Mouse (Mus musculus) hindbrain, embryonic 12.5 days (tissue): ENCODE data around the gene Mlip. TPM values are rescaled to one million over a fixed set of nuclear protein-coding genes. Genes with fewer than 3 reads are reported as not detected.

Source experiments
- ATAC-seq: fragments of 200-750 bp; cut with Nextera tagmentation; 2 replicates; pipeline ENCODE4 v1.8.0; 2017; ENCODE audit warnings: moderate TSS enrichment; ENCODE audit not compliant: low FRiP score
- H3K27ac ChIP-seq: fragments of 300-500 bp; sonication (generic); 2 replicates; pipeline ENCODE4 v1.5.1; 2016; ENCODE audit warnings: mild to moderate bottlenecking
- H3K27me3 ChIP-seq: fragments of 300-500 bp; sonication (generic); 2 replicates; pipeline ENCODE4 v1.6.1; 2016; ENCODE audit warnings: mild to moderate bottlenecking
- H3K36me3 ChIP-seq: fragments of 300-500 bp; sonication (generic); 2 replicates; pipeline ENCODE4 v1.6.1; 2016; ENCODE audit warnings: mild to moderate bottlenecking
- H3K4me1 ChIP-seq: fragments of 300-500 bp; sonication (generic); 2 replicates; pipeline ENCODE4 v1.6.1; 2016
- H3K4me2 ChIP-seq: fragments of 300-500 bp; sonication (generic); replicated peaks from 2 replicates; pipeline ENCODE4 v1.6.1; 2016; ENCODE audit warnings: mild to moderate bottlenecking
- H3K4me3 ChIP-seq: fragments of 300-500 bp; sonication (generic); 2 replicates; pipeline ENCODE4 v1.5.1; 2016; ENCODE audit warnings: mild to moderate bottlenecking
- H3K9ac ChIP-seq: fragments of 300-500 bp; sonication (generic); 2 replicates; pipeline ENCODE4 v1.6.1; 2016; ENCODE audit warnings: mild to moderate bottlenecking, moderate library complexity
- H3K9me3 ChIP-seq: fragments of 300-500 bp; sonication (generic); replicated peaks from 2 replicates; pipeline ENCODE4 v1.6.1; 2016; ENCODE audit warnings: mild to moderate bottlenecking
- WGBS: fragments of 180-500 bp; shearing (Covaris S2); methylation state at CpG from one replicate; pipeline ENCODE4 v1.1.7; 2016; 5-methylcytosine and 5-hydroxymethylcytosine counted together
- polyA plus RNA-seq: library from polyadenylated mRNA; unstranded; fragments of >200 nt; fragmentation: Nextera tagmentation; extraction: Ambion mirVana; gene quantifications from 2 replicates; pipeline ENCODE4 v1.2.1, GENCODE M21; 2016

Gene Mlip
- polyA plus RNA-seq = 0.26 and 1.3 TPM in 2 replicates

- ATAC-seq = no peak
- Histone ChIP-seq H3K4me1 (peaks cover 3% of the 10 kb centered on the region; the same call in 1 of the 2 replicates), H3K36me3 (no peaks in the 10 kb centered on the region), H3K27me3 (no peaks in the 10 kb centered on the region), H3K27ac (no peak within 1 kb of the TSS), H3K4me3 (no peak within 1 kb of the TSS), H3K9me3 (peaks cover 5% of the 10 kb centered on the region; the same call in 1 of the 2 replicates), H3K9ac (no peak within 1 kb of the TSS), H3K4me2 (no peak within 1 kb of the TSS)
- WGBS = 76% methylated on average over 14 of the region's 14 CpGs
These were observed at the start of gene Mlip for GRCm38 (mm10) chr9:77352432-77353175. Mlip (minus strand) TSS chr9:77352969.

- Histone ChIP-seq H3K4me2 (no peak overlapping the region), H3K4me1 (no peaks in the 10 kb centered on the region), H3K9me3 (no peaks in the 10 kb centered on the region), H3K27me3 (no peaks in the 10 kb centered on the region), H3K36me3 (no peaks in the 10 kb centered on the region), H3K4me3 (no peak overlapping the region), H3K9ac (no peak overlapping the region), H3K27ac (no peak overlapping the region)
- no peak for ATAC-seq
- WGBS = 90% methylated on average over 5 of the region's 5 CpGs
These were observed 47.0 kb upstream of the Mlip start for GRCm38 (mm10) chr9:77399801-77400200.

- Histone ChIP-seq H3K27me3 (no peaks in the 10 kb centered on the region), H3K9me3 (no peaks in the 10 kb centered on the region), H3K9ac (no peak overlapping the region), H3K4me2 (no peak overlapping the region), H3K4me3 (no peak overlapping the region), H3K27ac (no peak overlapping the region), H3K36me3 (no peaks in the 10 kb centered on the region), H3K4me1 (no peaks in the 10 kb centered on the region)
- ATAC-seq = no peak
- 76% methylated on average over 13 of the region's 13 CpGs for WGBS
These were observed 46.3 kb upstream of the Mlip start for GRCm38 (mm10) chr9:77398856-77399631.

GRCm38 (mm10) chr9:77397027-77397426 lies 44.3 kb upstream of the Mlip start:
- H3K4me1 ChIP-seq = no peaks in the 10 kb centered on the region
- no peak for ATAC-seq
- H3K27ac ChIP-seq = no peak overlapping the region
- H3K27me3 ChIP-seq = no peaks in the 10 kb centered on the region
- no peaks in the 10 kb centered on the region for H3K36me3 ChIP-seq
- no peak overlapping the region for H3K4me2 ChIP-seq
- no peak overlapping the region for H3K9ac ChIP-seq
- 73% methylated on average over 4 of the region's 4 CpGs for WGBS
- H3K4me3 ChIP-seq = no peak overlapping the region
- H3K9me3 ChIP-seq = no peaks in the 10 kb centered on the region

- no peak overlapping the region for H3K27ac ChIP-seq
- H3K4me2 ChIP-seq = no peak overlapping the region
- no peak for ATAC-seq
- 90% methylated on average over 10 of the region's 10 CpGs for WGBS
- H3K9me3 ChIP-seq = no peaks in the 10 kb centered on the region
- no peaks in the 10 kb centered on the region for H3K4me1 ChIP-seq
- H3K36me3 ChIP-seq = no peaks in the 10 kb centered on the region
- no peaks in the 10 kb centered on the region for H3K27me3 ChIP-seq
- no peak overlapping the region for H3K4me3 ChIP-seq
- H3K9ac ChIP-seq = no peak overlapping the region
These were observed 38.5 kb upstream of the Mlip start for GRCm38 (mm10) chr9:77391248-77391647.

- WGBS = 92% methylated on average over 8 of the region's 8 CpGs
- H3K36me3 ChIP-seq = no peaks in the 10 kb centered on the region
- no peaks in the 10 kb centered on the region for H3K4me1 ChIP-seq
- H3K9ac ChIP-seq = no peak overlapping the region
- H3K4me3 ChIP-seq = no peak overlapping the region
- no peaks in the 10 kb centered on the region for H3K9me3 ChIP-seq
- no peaks in the 10 kb centered on the region for H3K27me3 ChIP-seq
- H3K4me2 ChIP-seq = no peak overlapping the region
- no peak for ATAC-seq
- H3K27ac ChIP-seq = no peak overlapping the region
These were observed 36.2 kb upstream of the Mlip start for GRCm38 (mm10) chr9:77388956-77389355.

- no peak for ATAC-seq
- Histone ChIP-seq H3K27me3 (no peaks in the 10 kb centered on the region), H3K36me3 (no peaks in the 10 kb centered on the region), H3K4me3 (no peak overlapping the region), H3K9me3 (no peaks in the 10 kb centered on the region), H3K4me2 (no peak overlapping the region), H3K9ac (no peak overlapping the region), H3K27ac (no peak overlapping the region), H3K4me1 (no peaks in the 10 kb centered on the region; the same call in 1 of the 2 replicates)
- WGBS = 35% methylated on average over 1 of the region's 1 CpGs
These were observed 34.0 kb upstream of the Mlip start for GRCm38 (mm10) chr9:77386751-77387150.

GRCm38 (mm10) chr9:77385611-77386010 lies 32.8 kb upstream of the Mlip start:
- Histone ChIP-seq H3K9ac (no peak overlapping the region), H3K4me3 (no peak overlapping the region), H3K36me3 (no peaks in the 10 kb centered on the region), H3K9me3 (no peaks in the 10 kb centered on the region), H3K27me3 (no peaks in the 10 kb centered on the region), H3K4me1 (no peaks in the 10 kb centered on the region; the same call in 1 of the 2 replicates), H3K4me2 (no peak overlapping the region), H3K27ac (no peak overlapping the region)
- ATAC-seq = no peak
- WGBS = 87% methylated on average over 12 of the region's 12 CpGs

- Histone ChIP-seq H3K36me3 (no peaks in the 10 kb centered on the region), H3K9me3 (no peaks in the 10 kb centered on the region), H3K4me1 (no peaks in the 10 kb centered on the region; the same call in 1 of the 2 replicates), H3K4me2 (no peak overlapping the region), H3K27ac (no peak overlapping the region), H3K9ac (no peak overlapping the region), H3K27me3 (no peaks in the 10 kb centered on the region), H3K4me3 (no peak overlapping the region)
- no peak for ATAC-seq
- 87% methylated on average over 9 of the region's 9 CpGs for WGBS
These were observed 31.9 kb upstream of the Mlip start for GRCm38 (mm10) chr9:77384651-77385050.

GRCm38 (mm10) chr9:77383951-77384350 lies 31.2 kb upstream of the Mlip start:
- H3K9ac ChIP-seq = no peak overlapping the region
- no peak overlapping the region for H3K27ac ChIP-seq
- H3K4me3 ChIP-seq = no peak overlapping the region
- ATAC-seq = no peak
- whole genome bisulfite sequencing = 80% methylated on average over 4 of the region's 4 CpGs
- H3K9me3 ChIP-seq = no peaks in the 10 kb centered on the region
- no peaks in the 10 kb centered on the region; the same call in 1 of the 2 replicates for H3K4me1 ChIP-seq
- H3K27me3 ChIP-seq = no peaks in the 10 kb centered on the region
- H3K36me3 ChIP-seq = no peaks in the 10 kb centered on the region
- H3K4me2 ChIP-seq = no peak overlapping the region

GRCm38 (mm10) chr9:77382514-77382913 lies 29.7 kb upstream of the Mlip start:
- no peak overlapping the region for H3K27ac ChIP-seq
- no peaks in the 10 kb centered on the region for H3K36me3 ChIP-seq
- no peaks in the 10 kb centered on the region; the same call in 1 of the 2 replicates for H3K4me1 ChIP-seq
- H3K4me3 ChIP-seq = no peak overlapping the region
- WGBS = 44% methylated on average over 3 of the region's 3 CpGs
- ATAC-seq = no peak
- H3K9ac ChIP-seq = no peak overlapping the region
- no peaks in the 10 kb centered on the region for H3K9me3 ChIP-seq
- H3K27me3 ChIP-seq = no peaks in the 10 kb centered on the region
- no peak overlapping the region for H3K4me2 ChIP-seq

GRCm38 (mm10) chr9:77381565-77381964 lies 28.8 kb upstream of the Mlip start:
- Histone ChIP-seq H3K27ac (no peak overlapping the region), H3K4me3 (no peak overlapping the region), H3K36me3 (no peaks in the 10 kb centered on the region), H3K9ac (no peak overlapping the region), H3K9me3 (no peaks in the 10 kb centered on the region), H3K27me3 (no peaks in the 10 kb centered on the region), H3K4me2 (no peak overlapping the region), H3K4me1 (no peaks in the 10 kb centered on the region; the same call in 1 of the 2 replicates)
- WGBS = 20% methylated on average over 5 of the region's 5 CpGs
- ATAC-seq = no peak
